Mouse (Mus musculus) liver, embryonic 14.5 days (tissue): ENCODE measurements around the gene Tmem151b.

Experiments
- CTCF ChIP-seq: IDR thresholded peaks from 2 replicates; pipeline ENCODE4 v1.5.1; 2016; ENCODE audit warnings: antibody characterized with exemption, low read depth, control low read depth
- EP300 ChIP-seq: IDR thresholded peaks from 2 replicates; pipeline ENCODE4 v1.6.1; 2016; ENCODE audit warnings: antibody characterized with exemption, low read depth

GRCm38 (mm10) chr17:45554420-45554819, 4.9 kb upstream of the Tmem151b start:
- TF ChIP-seq CTCF (no peak), EP300 (no peak)
